Mouse (Mus musculus) urinary bladder, postnatal 10 days (tissue): ENCODE results near the gene Kcnj4.
A peak's percentile ranks its signal among the peaks of the same experiment; 100 is the strongest.
"Not testable (repeated sequence)": the region's sequence is repeated elsewhere in the genome, so short reads cannot be mapped to it uniquely, and the experiment has no call there.

Experiments
- DNase-seq: peaks from one replicate; pipeline ENCODE4 v3.0.0; 2022; ENCODE audit warnings: low spot score

The Kcnj4 gene

GRCm38 (mm10) chr15:79511553-79512320, 6.7 kb upstream of the Kcnj4 start:
- peak; percentile 57 for DNase-seq

GRCm38 (mm10) chr15:79510425-79510824, 5.4 kb upstream of the Kcnj4 start:
- no peak for DNase-seq

- DNase-seq: no peak
Observed at GRCm38 (mm10) chr15:79509998-79510397, 5.0 kb upstream of the Kcnj4 start.

GRCm38 (mm10) chr15:79507055-79507828, 2.2 kb upstream of the Kcnj4 start:
- DNase-seq: no peak

- DNase-seq: no peak
Observed at GRCm38 (mm10) chr15:79506460-79506859, 1.4 kb upstream of the Kcnj4 start.

GRCm38 (mm10) chr15:79505616-79506283, 709 bp upstream of the Kcnj4 start:
- DNase-seq: no peak

- DNase-seq: no peak
Observed at GRCm38 (mm10) chr15:79503438-79503837, 1.6 kb downstream of the Kcnj4 start.

GRCm38 (mm10) chr15:79502891-79503341, 2.1 kb downstream of the Kcnj4 start:
- no peak for DNase-seq

- no peak for DNase-seq
Observed at GRCm38 (mm10) chr15:79500110-79500509, 4.9 kb downstream of the Kcnj4 start.

- DNase-seq: no peak
Observed at GRCm38 (mm10) chr15:79493527-79493926, 11.5 kb downstream of the Kcnj4 start.

- no peak for DNase-seq
Observed at GRCm38 (mm10) chr15:79489463-79489862, 15.6 kb downstream of the Kcnj4 start.

GRCm38 (mm10) chr15:79481181-79481688, 23.8 kb downstream of the Kcnj4 start:
- no peak for DNase-seq

GRCm38 (mm10) chr15:79477227-79477626, 27.8 kb downstream of the Kcnj4 start:
- DNase-seq: no peak

- no peak for DNase-seq
Observed at GRCm38 (mm10) chr15:79473638-79474355, 31.2 kb downstream of the Kcnj4 start.

GRCm38 (mm10) chr15:79473042-79473441, 32.0 kb downstream of the Kcnj4 start:
- no peak for DNase-seq

- no peak for DNase-seq
Observed at GRCm38 (mm10) chr15:79471095-79471494, 33.9 kb downstream of the Kcnj4 start.

- no peak for DNase-seq
Observed at GRCm38 (mm10) chr15:79470583-79470982, 34.5 kb downstream of the Kcnj4 start.

GRCm38 (mm10) chr15:79469577-79469976, 35.5 kb downstream of the Kcnj4 start:
- no peak for DNase-seq

- DNase-seq: peak; percentile 75
Observed at GRCm38 (mm10) chr15:79466601-79467286, 38.3 kb downstream of the Kcnj4 start.

GRCm38 (mm10) chr15:79456546-79456945, 48.5 kb downstream of the Kcnj4 start:
- DNase-seq: no peak

GRCm38 (mm10) chr15:79456104-79456503, 48.9 kb downstream of the Kcnj4 start:
- DNase-seq: not testable (repeated sequence)
